Mouse (Mus musculus): ENCODE results near the gene Hnrnpf. TPM values are rescaled to one million over a fixed set of nuclear protein-coding genes. Genes with fewer than 3 reads are reported as not detected.

The Hnrnpf gene
- polyA plus RNA-seq, 1 experiment: 1,035 TPM

DNA sequence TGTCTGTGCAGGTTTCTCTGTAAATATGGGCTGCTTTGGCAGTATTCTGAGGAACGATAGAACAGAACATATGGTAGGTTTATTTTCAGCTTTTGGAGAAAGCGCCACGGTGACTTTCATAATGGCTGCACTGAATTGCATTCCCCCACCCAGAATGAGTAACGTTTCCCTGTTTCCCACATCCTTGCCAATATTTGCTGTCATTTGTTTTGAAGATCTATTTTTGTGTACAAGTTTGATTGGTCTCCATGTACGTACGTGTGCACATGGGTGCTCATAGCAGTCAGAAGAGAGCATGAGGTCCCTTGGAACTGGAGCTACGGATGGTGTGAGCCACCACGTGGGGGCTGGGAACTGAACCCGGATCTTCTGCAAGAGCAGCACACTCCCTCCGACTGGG, 38.8 kb downstream of the Hnrnpf start:
- Histone ChIP-seq H3K36me3 (ENCODE audit: control insufficient read depth, insufficient read depth, low read length, poor library complexity, severe bottlenecking) (no peaks in the 10 kb centered on the region), H3K27me3 (ENCODE audit: control insufficient read depth, insufficient read depth, low read length, poor library complexity, severe bottlenecking) (no peaks in the 10 kb centered on the region)

DNA sequence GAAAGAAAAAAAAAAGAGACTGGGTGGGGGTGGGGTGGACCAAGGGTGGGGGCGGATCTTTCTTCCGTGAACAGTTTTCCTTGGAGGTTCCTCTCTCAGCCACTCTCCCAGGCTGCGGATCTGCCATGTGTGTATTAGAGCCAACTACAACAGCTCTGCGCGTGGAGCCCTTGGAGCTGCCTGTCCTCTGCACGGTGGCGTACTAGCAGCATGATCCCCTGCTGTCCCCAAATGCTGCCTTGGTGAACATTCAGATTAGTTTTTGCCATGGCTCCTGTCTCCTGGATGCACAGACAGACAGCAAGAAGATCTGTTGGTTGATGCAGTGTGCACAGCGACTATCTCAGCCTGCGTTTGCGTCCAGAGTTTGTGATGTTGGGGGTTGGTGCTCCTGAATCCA, 42.6 kb downstream of the Hnrnpf start:
- Histone ChIP-seq H3K27ac (ENCODE audit: insufficient read depth, low read length) (no peak overlapping the region), H3K9ac (ENCODE audit: low read depth, poor library complexity, severe bottlenecking) (no peak overlapping the region), H3K27me3 (ENCODE audit: control insufficient read depth, insufficient read depth, low read length, poor library complexity, severe bottlenecking) (no peaks in the 10 kb centered on the region), H3K4me1 (ENCODE audit: control insufficient read depth, insufficient read depth, low read length) (peaks cover 4% of the 10 kb centered on the region), H3K9me3 (replicated peaks; ENCODE audit: control insufficient read depth, insufficient read depth, low read length, poor library complexity, severe bottlenecking) (no peaks in the 10 kb centered on the region), H3K36me3 (ENCODE audit: control insufficient read depth, insufficient read depth, low read length, poor library complexity, severe bottlenecking) (no peaks in the 10 kb centered on the region), H3K4me3 (ENCODE audit: low read depth, low read length) (no peak overlapping the region)
- TF ChIP-seq POLR2A (IDR thresholded peaks at IDR 0.05; ENCODE audit: insufficient read depth, low read length) (no peak), EP300 (IDR thresholded peaks at IDR 0.05; ENCODE audit: insufficient read depth, low read depth, low read length) (no peak), CTCF (IDR thresholded peaks at IDR 0.05; ENCODE audit: low read depth, low read length) (no peak)

More for the DNA sequence above, 38.8 kb downstream of the Hnrnpf start:
- H3K9ac ChIP-seq (ENCODE audit: low read depth, poor library complexity, severe bottlenecking): no peak overlapping the region
- TF ChIP-seq CTCF (IDR thresholded peaks at IDR 0.05; ENCODE audit: low read depth, low read length): no peak
- TF ChIP-seq POLR2A (IDR thresholded peaks at IDR 0.05; ENCODE audit: insufficient read depth, low read length): no peak
- no peak for TF ChIP-seq EP300 (IDR thresholded peaks at IDR 0.05; ENCODE audit: insufficient read depth, low read depth, low read length)
- peaks cover 4% of the 10 kb centered on the region for H3K4me1 ChIP-seq (ENCODE audit: control insufficient read depth, insufficient read depth, low read length)
- H3K4me3 ChIP-seq (ENCODE audit: low read depth, low read length): no peak overlapping the region
- H3K27ac ChIP-seq (ENCODE audit: insufficient read depth, low read length): no peak overlapping the region
- H3K9me3 ChIP-seq (replicated peaks; ENCODE audit: control insufficient read depth, insufficient read depth, low read length, poor library complexity, severe bottlenecking): no peaks in the 10 kb centered on the region

DNA sequence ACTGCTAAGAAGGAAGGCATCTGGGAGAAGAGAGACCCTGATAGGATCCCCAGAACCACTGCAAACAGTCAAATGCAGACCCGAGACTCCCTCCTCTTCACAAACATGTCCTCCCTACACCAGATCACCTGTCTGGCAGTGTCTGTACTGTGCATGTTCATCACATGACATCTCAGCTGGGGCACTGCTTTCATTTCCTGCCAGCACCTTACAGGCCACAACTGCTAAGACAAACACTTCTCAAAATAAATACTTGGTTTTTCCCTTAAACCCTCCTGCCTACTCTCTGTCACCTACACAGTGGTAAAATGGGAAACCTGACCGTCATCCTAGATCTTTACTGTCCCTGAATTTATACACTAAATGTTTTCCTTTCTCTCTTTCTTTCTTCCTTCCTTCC, 43.8 kb downstream of the Hnrnpf start:
- Histone ChIP-seq H3K9ac (ENCODE audit: low read depth, poor library complexity, severe bottlenecking) (no peak overlapping the region), H3K4me1 (ENCODE audit: control insufficient read depth, insufficient read depth, low read length) (peaks cover 4% of the 10 kb centered on the region), H3K9me3 (replicated peaks; ENCODE audit: control insufficient read depth, insufficient read depth, low read length, poor library complexity, severe bottlenecking) (no peaks in the 10 kb centered on the region), H3K4me3 (ENCODE audit: low read depth, low read length) (no peak overlapping the region), H3K36me3 (ENCODE audit: control insufficient read depth, insufficient read depth, low read length, poor library complexity, severe bottlenecking) (no peaks in the 10 kb centered on the region), H3K27me3 (ENCODE audit: control insufficient read depth, insufficient read depth, low read length, poor library complexity, severe bottlenecking) (no peaks in the 10 kb centered on the region), H3K27ac (ENCODE audit: insufficient read depth, low read length) (no peak overlapping the region)
- no peak for TF ChIP-seq POLR2A (IDR thresholded peaks at IDR 0.05; ENCODE audit: insufficient read depth, low read length)
- no peak for TF ChIP-seq EP300 (IDR thresholded peaks at IDR 0.05; ENCODE audit: insufficient read depth, low read depth, low read length)
- TF ChIP-seq CTCF (IDR thresholded peaks at IDR 0.05; ENCODE audit: low read depth, low read length): no peak

DNA sequence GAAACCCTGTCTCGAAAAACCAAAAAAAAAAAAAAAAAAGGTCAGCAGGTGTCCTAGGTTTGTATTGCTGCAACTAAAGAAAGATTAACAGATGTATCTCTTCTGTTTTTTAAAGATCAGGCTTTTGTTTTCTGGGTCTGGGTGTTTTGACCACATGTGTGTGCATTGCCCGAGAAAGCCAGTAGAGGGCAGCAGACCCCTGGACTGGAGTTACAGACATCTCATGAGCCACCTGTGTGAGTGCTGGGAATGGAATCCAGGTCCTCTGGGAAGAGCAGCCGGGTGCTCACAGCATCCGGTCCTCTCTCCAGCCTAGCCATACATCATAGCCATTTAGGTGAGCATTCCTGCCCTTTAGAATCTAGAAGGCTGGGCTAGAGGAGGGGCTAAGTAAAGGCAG, 52.2 kb downstream of the Hnrnpf start:
- Histone ChIP-seq H3K9ac (ENCODE audit: low read depth, poor library complexity, severe bottlenecking) (no peak overlapping the region), H3K4me1 (ENCODE audit: control insufficient read depth, insufficient read depth, low read length) (peaks cover 2% of the 10 kb centered on the region), H3K27me3 (ENCODE audit: control insufficient read depth, insufficient read depth, low read length, poor library complexity, severe bottlenecking) (no peaks in the 10 kb centered on the region), H3K36me3 (ENCODE audit: control insufficient read depth, insufficient read depth, low read length, poor library complexity, severe bottlenecking) (no peaks in the 10 kb centered on the region), H3K4me3 (ENCODE audit: low read depth, low read length) (no peak overlapping the region), H3K9me3 (replicated peaks; ENCODE audit: control insufficient read depth, insufficient read depth, low read length, poor library complexity, severe bottlenecking) (no peaks in the 10 kb centered on the region), H3K27ac (ENCODE audit: insufficient read depth, low read length) (no peak overlapping the region)
- no peak for TF ChIP-seq EP300 (IDR thresholded peaks at IDR 0.05; ENCODE audit: insufficient read depth, low read depth, low read length)
- no peak for TF ChIP-seq POLR2A (IDR thresholded peaks at IDR 0.05; ENCODE audit: insufficient read depth, low read length)
- TF ChIP-seq CTCF (IDR thresholded peaks at IDR 0.05; ENCODE audit: low read depth, low read length): peak; percentile 77

DNA sequence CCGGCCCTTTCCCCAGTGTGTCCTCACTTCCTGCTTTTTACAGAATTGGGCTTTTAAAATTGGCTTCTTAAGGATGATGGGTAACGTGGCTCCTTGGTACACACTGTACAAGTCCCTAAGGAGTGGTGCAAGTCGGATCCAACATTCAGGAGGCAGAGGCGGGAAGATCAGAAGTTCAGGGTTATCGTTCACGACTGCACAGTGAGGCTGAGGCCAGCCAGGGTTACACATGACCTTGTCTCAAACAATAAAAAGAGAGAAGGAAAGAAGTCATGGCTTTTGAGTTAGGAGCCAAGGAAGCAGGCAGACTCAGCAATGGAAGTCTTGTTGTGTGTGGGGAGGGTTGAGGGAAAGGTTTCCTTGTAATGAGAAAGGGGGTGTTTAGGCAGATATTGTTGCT, 56.0 kb downstream of the Hnrnpf start:
- TF ChIP-seq POLR2A (IDR thresholded peaks at IDR 0.05; ENCODE audit: insufficient read depth, low read length) (no peak), CTCF (IDR thresholded peaks at IDR 0.05; ENCODE audit: low read depth, low read length) (no peak), EP300 (IDR thresholded peaks at IDR 0.05; ENCODE audit: insufficient read depth, low read depth, low read length) (no peak)
- Histone ChIP-seq H3K27me3 (ENCODE audit: control insufficient read depth, insufficient read depth, low read length, poor library complexity, severe bottlenecking) (no peaks in the 10 kb centered on the region), H3K9me3 (replicated peaks; ENCODE audit: control insufficient read depth, insufficient read depth, low read length, poor library complexity, severe bottlenecking) (no peaks in the 10 kb centered on the region), H3K4me1 (ENCODE audit: control insufficient read depth, insufficient read depth, low read length) (peaks cover 2% of the 10 kb centered on the region), H3K27ac (ENCODE audit: insufficient read depth, low read length) (no peak overlapping the region), H3K4me3 (ENCODE audit: low read depth, low read length) (no peak overlapping the region), H3K36me3 (ENCODE audit: control insufficient read depth, insufficient read depth, low read length, poor library complexity, severe bottlenecking) (no peaks in the 10 kb centered on the region), H3K9ac (ENCODE audit: low read depth, poor library complexity, severe bottlenecking) (no peak overlapping the region)

DNA sequence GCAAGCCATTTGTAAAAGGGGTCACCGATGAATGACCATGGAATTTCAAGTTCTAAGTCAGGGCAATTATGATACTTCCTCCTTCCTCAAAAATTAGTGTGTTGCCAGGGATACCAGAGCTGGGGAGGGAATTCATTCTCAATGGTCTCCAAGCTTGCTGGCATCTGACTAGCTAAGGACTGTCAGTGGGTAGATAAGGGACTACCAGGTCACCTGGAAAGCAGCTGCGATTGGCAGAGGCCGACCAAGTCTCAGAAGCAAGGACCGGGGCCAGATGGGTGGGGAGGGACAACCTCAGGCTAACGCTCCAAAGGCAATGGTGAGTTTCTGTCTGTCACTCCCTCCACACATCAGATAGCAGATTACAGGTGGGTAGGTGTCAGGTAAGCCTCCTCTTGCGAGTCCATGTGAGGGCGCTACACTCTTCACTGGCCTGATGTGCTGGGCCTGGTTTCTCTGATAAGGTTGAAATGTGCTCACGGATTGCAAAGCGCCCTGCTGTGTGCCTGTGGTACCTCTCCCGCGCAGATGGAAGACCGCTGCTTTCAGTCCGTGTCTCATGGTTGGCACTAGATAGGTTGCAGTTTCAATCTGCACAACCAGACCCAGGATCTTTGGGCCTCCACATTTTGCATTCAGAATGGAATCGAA, 56.9 kb downstream of the Hnrnpf start:
- Histone ChIP-seq H3K4me3 (ENCODE audit: low read depth, low read length) (peak overlapping the region; percentile 13), H3K9ac (ENCODE audit: low read depth, poor library complexity, severe bottlenecking) (no peak overlapping the region)
- TF ChIP-seq EP300 (IDR thresholded peaks at IDR 0.05; ENCODE audit: insufficient read depth, low read depth, low read length) (no peak), CTCF (IDR thresholded peaks at IDR 0.05; ENCODE audit: low read depth, low read length) (peak; percentile 54), POLR2A (IDR thresholded peaks at IDR 0.05; ENCODE audit: insufficient read depth, low read length) (no peak)

More for the DNA sequence above, 56.9 kb downstream of the Hnrnpf start:
- Histone ChIP-seq H3K36me3 (ENCODE audit: control insufficient read depth, insufficient read depth, low read length, poor library complexity, severe bottlenecking) (no peaks in the 10 kb centered on the region), H3K27ac (ENCODE audit: insufficient read depth, low read length) (no peak overlapping the region; the same call in 1 of the 2 replicates), H3K4me1 (ENCODE audit: control insufficient read depth, insufficient read depth, low read length) (peaks cover 2% of the 10 kb centered on the region), H3K9me3 (replicated peaks; ENCODE audit: control insufficient read depth, insufficient read depth, low read length, poor library complexity, severe bottlenecking) (no peaks in the 10 kb centered on the region), H3K27me3 (ENCODE audit: control insufficient read depth, insufficient read depth, low read length, poor library complexity, severe bottlenecking) (no peaks in the 10 kb centered on the region)
